Mouse (Mus musculus): ENCODE data around the gene Rasal2. TPM values are rescaled to one million over a fixed set of nuclear protein-coding genes. Genes with fewer than 3 reads are reported as not detected.

The Rasal2 gene
- total RNA-seq (2021), result 1 to 10 TPM; 5.4 to 9.0 TPM
- long read RNA-seq, experiment 1, partial matches to known transcripts, result 0 of 2 reads
- long read RNA-seq, experiment 1, other reads (novel, unspliced or antisense), result 2 of 2 reads
- long read RNA-seq, experiment 2, partial matches to known transcripts, result 1 of 1 reads
- long read RNA-seq, experiment 2, other reads (novel, unspliced or antisense), result 0 of 1 reads

GRCm38 (mm10) chr1:157412454-157413369 is at the start of gene Rasal2:
Rasal2 (minus strand) TSS chr1:157412595.
- peak; percentile 93 to 94 for DNase-seq
- intact Hi-C loops (cut with DNase I), result loop anchor here (5.0 kb wide), 1 partner anchor 35 kb away; no protein-coding TSS in a partner anchor

GRCm38 (mm10) chr1:157461276-157461675 is 48.9 kb upstream of the Rasal2 start:
- intact Hi-C loops (cut with DNase I), result no loop called here
- DNase-seq, result no peak

- intact Hi-C loops (cut with DNase I), result no loop called here
- DNase-seq, result no peak
Measured at GRCm38 (mm10) chr1:157459904-157460303, 47.5 kb upstream of the Rasal2 start.

GRCm38 (mm10) chr1:157458421-157459208 is 46.2 kb upstream of the Rasal2 start, which contains the start of gene Cryzl2:
Cryzl2 (plus strand) TSS chr1:157458577.
- DNase-seq, result peak; percentile 52 to 77
- intact Hi-C loops (cut with DNase I), result no loop called here

- intact Hi-C loops (cut with DNase I), result no loop called here
- no peak for DNase-seq
Measured at GRCm38 (mm10) chr1:157457789-157458188, 45.4 kb upstream of the Rasal2 start.

GRCm38 (mm10) chr1:157454876-157455275 is 42.5 kb upstream of the Rasal2 start:
- no peak for DNase-seq
- intact Hi-C loops (cut with DNase I), result no loop called here

GRCm38 (mm10) chr1:157452759-157453549 is 40.6 kb upstream of the Rasal2 start:
- intact Hi-C loops (cut with DNase I), result no loop called here

GRCm38 (mm10) chr1:157452284-157452683 is 39.9 kb upstream of the Rasal2 start:
- intact Hi-C loops (cut with DNase I), result no loop called here

More at GRCm38 (mm10) chr1:157452759-157453549, 40.6 kb upstream of the Rasal2 start:
- DNase-seq, result no peak

GRCm38 (mm10) chr1:157449981-157450636 is 37.7 kb upstream of the Rasal2 start:
- intact Hi-C loops (cut with DNase I), result loop anchor here (5.0 kb wide), 2 partner anchors 38 to 153 kb away; partner anchors contain the start of gene Rasal2
- DNase-seq, result peak in 1 of 2 experiments; percentile 27

More at GRCm38 (mm10) chr1:157452284-157452683, 39.9 kb upstream of the Rasal2 start:
- DNase-seq, result no peak

- DNase-seq, result no peak
- intact Hi-C loops (cut with DNase I), result loop anchor here (5.0 kb wide), 2 partner anchors 37 to 152 kb away; partner anchors contain the start of gene Rasal2
Measured at GRCm38 (mm10) chr1:157449532-157449931, 37.1 kb upstream of the Rasal2 start.

- no peak for DNase-seq
- intact Hi-C loops (cut with DNase I), result loop anchor here (5.0 kb wide), 2 partner anchors 36 to 151 kb away; partner anchors contain the start of gene Rasal2
Measured at GRCm38 (mm10) chr1:157448805-157449188, 36.4 kb upstream of the Rasal2 start.

- intact Hi-C loops (cut with DNase I), result loop anchor here (5.0 kb wide), 2 partner anchors 36 to 151 kb away; partner anchors contain the start of gene Rasal2
- no peak for DNase-seq
Measured at GRCm38 (mm10) chr1:157448164-157448804, 35.9 kb upstream of the Rasal2 start.

- intact Hi-C loops (cut with DNase I), result loop anchor here (5.0 kb wide), 2 partner anchors 35 to 150 kb away; partner anchors contain the start of gene Rasal2
- DNase-seq, result no peak
Measured at GRCm38 (mm10) chr1:157447142-157447541, 34.7 kb upstream of the Rasal2 start.

- intact Hi-C loops (cut with DNase I), result loop anchor here (5.0 kb wide), 2 partner anchors 34 to 149 kb away; partner anchors contain the start of gene Rasal2
- peak; percentile 55 to 60 for DNase-seq
Measured at GRCm38 (mm10) chr1:157446325-157446724, 33.9 kb upstream of the Rasal2 start.

- intact Hi-C loops (cut with DNase I), result loop anchor here (5.0 kb wide), 2 partner anchors 33 to 148 kb away; partner anchors contain the start of gene Rasal2
Measured at GRCm38 (mm10) chr1:157445398-157445910, 33.1 kb upstream of the Rasal2 start.

GRCm38 (mm10) chr1:157444632-157445300 is 32.4 kb upstream of the Rasal2 start:
- intact Hi-C loops (cut with DNase I), result loop anchor here (5.0 kb wide), 2 partner anchors 32 to 147 kb away; partner anchors contain the start of gene Rasal2
- DNase-seq, result no peak

More at GRCm38 (mm10) chr1:157445398-157445910, 33.1 kb upstream of the Rasal2 start:
- no peak for DNase-seq

All from gastrocnemius, postnatal 36 days (tissue).